Mouse (Mus musculus): ENCODE data around the gene Ttc3. TPM values are rescaled to one million over a fixed set of nuclear protein-coding genes. Genes with fewer than 3 reads are reported as not detected.
"Not testable (repeated sequence)": the region's sequence is repeated elsewhere in the genome, so short reads cannot be mapped to it uniquely, and the experiment has no call there.

Ttc3 gene
- 10 to 100 TPM; 83.9 to 89.1 TPM for total RNA-seq (2021)
- long read RNA-seq, experiment 1, full-length matches to known transcripts: 1 of 12 reads
- long read RNA-seq, experiment 1, partial matches to known transcripts: 6 of 12 reads
- long read RNA-seq, experiment 1, other reads (novel, unspliced or antisense): 5 of 12 reads
- long read RNA-seq, experiment 2, partial matches to known transcripts: 1 of 6 reads
- long read RNA-seq, experiment 2, other reads (novel, unspliced or antisense): 5 of 6 reads

- peak; percentile 93 to 94 for DNase-seq
These were observed at the start of gene Ttc3 for GRCm38 (mm10) chr16:94370173-94370914. Gene Ttc3 (plus strand): TSS chr16:94370618.

GRCm38 (mm10) chr16:94323681-94324080 lies 46.7 kb upstream of the Ttc3 start:
- DNase-seq: no peak

GRCm38 (mm10) chr16:94326008-94326407 lies 44.4 kb upstream of the Ttc3 start:
- no peak for DNase-seq

GRCm38 (mm10) chr16:94327781-94328711 lies 42.4 kb upstream of the Ttc3 start, which contains the start of gene Ripply3:
Gene Ripply3 (plus strand): TSS chr16:94328420.
- peak; percentile 76 to 83 for DNase-seq

GRCm38 (mm10) chr16:94328881-94329867 lies 41.2 kb upstream of the Ttc3 start:
- no peak for DNase-seq

GRCm38 (mm10) chr16:94330429-94330828 lies 40.0 kb upstream of the Ttc3 start:
- no peak for DNase-seq

GRCm38 (mm10) chr16:94331233-94331885 lies 39.1 kb upstream of the Ttc3 start:
- no peak for DNase-seq

- peak; percentile 60 to 89 for DNase-seq
These were observed 38.5 kb upstream of the Ttc3 start for GRCm38 (mm10) chr16:94331886-94332252.

- no peak for DNase-seq
These were observed 34.8 kb upstream of the Ttc3 start for GRCm38 (mm10) chr16:94335656-94336055.

GRCm38 (mm10) chr16:94339164-94340160 lies 31.0 kb upstream of the Ttc3 start:
- not testable (repeated sequence) for DNase-seq

- no peak for DNase-seq
These were observed 24.7 kb upstream of the Ttc3 start for GRCm38 (mm10) chr16:94345733-94346132.

- DNase-seq: peak in 1 of 2 experiments; percentile 23
These were observed 23.2 kb upstream of the Ttc3 start for GRCm38 (mm10) chr16:94347080-94347731.

GRCm38 (mm10) chr16:94348779-94349178 lies 21.6 kb upstream of the Ttc3 start:
- DNase-seq: no peak

- DNase-seq: no peak
These were observed 20.7 kb upstream of the Ttc3 start for GRCm38 (mm10) chr16:94349588-94350286.

GRCm38 (mm10) chr16:94350287-94350677 lies 20.1 kb upstream of the Ttc3 start:
- no peak for DNase-seq

GRCm38 (mm10) chr16:94354450-94354849 lies 16.0 kb upstream of the Ttc3 start:
- DNase-seq: peak; percentile 23 to 26

- no peak for DNase-seq
These were observed 14.4 kb upstream of the Ttc3 start for GRCm38 (mm10) chr16:94356046-94356445.
